Mouse (Mus musculus): ENCODE data around the gene Tle3.

The Tle3 gene

DNA sequence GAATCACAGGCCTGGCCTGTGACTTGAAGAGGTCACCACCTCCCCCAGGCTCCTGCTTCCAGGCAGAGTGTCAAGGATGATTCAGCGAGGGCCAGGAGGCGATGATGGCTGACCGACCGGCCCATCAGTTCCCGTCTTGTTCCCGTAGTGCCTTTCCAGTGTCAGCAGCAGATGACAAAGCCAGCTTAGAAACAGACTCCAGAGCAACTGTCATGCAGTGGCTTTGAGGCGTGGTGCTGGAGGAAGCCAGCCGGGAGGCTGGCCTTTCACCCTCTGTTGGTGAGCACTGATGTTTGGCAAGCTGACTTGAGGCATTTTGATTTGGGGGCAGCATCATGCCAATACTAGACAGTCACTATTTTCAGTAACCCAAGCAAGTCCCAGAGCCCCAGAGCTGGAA, 6.3 kb downstream of the Tle3 start:
- peak; percentile 96 for DNase-seq

DNA sequence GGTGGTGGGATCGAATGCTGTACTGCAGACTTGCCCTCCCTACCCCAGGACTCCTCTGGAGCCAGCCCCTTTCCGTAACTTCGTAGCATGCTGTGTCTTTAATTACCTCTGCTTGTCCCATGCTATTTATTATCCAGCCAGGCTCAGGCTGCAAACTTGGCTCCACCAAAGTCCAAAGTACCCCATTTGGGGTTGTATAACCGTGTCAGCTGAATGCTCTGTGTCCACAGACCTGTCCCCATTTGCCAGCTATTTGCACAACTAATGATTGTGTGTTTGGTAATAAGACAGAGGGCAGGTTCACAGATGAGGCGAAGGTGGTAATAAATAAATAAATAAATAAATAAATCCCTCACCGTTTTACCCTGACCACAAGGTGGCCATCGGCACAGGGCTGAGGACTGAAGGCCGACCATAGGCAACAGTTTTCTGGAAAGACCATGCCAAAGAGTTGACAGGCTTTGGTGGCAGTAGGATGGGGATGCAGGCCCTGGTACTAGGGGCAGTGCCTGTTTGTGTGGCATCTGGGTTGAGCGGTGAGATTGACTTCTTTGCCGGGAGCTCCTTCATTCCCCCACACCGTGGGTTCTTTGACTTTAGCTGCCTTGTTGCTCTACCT, 7.0 kb downstream of the Tle3 start:
- peak; percentile 76 for DNase-seq

- DNase-seq = peak; percentile 96
Measured at GRCm38 (mm10) chr9:61380258-61381062, 8.3 kb downstream of the Tle3 start.

DNA sequence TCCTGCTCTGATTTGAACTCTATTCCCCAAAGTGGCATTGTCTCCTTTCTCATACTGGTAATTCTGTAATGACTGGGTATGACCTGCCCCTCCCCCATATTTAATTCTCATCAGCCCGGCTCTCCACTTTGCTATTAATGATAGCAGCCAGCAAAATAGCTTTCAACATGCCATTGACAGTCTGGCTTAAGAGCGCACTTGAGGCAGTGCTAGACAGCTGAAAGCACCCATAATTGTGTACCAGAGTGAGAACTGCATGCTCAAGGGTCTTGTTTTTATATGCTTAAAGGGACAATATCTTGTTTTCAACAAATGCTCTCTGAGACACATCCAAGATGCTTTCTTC, 8.9 kb downstream of the Tle3 start:
- peak; percentile 92 for DNase-seq

DNA sequence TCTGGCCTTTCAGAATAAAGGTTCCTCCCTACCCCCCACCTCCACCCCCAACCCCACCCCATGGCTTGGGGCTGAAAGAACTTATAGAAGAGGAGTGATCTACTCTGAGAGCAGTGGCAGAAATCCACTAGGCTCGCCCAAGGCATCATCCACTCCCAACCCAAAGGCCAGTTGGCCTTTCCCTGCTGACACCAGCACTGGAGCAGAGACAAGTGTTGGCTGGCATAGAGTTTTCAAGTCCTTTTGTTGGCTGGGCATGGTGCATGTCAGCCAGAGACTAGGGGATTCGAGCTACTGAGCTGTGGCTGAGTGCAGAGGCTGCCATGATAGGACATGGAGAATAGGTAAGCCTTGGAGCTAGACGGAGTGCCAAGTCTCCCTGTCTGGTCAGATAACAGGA, 9.3 kb downstream of the Tle3 start:
- DNase-seq = peak; percentile 83

DNA sequence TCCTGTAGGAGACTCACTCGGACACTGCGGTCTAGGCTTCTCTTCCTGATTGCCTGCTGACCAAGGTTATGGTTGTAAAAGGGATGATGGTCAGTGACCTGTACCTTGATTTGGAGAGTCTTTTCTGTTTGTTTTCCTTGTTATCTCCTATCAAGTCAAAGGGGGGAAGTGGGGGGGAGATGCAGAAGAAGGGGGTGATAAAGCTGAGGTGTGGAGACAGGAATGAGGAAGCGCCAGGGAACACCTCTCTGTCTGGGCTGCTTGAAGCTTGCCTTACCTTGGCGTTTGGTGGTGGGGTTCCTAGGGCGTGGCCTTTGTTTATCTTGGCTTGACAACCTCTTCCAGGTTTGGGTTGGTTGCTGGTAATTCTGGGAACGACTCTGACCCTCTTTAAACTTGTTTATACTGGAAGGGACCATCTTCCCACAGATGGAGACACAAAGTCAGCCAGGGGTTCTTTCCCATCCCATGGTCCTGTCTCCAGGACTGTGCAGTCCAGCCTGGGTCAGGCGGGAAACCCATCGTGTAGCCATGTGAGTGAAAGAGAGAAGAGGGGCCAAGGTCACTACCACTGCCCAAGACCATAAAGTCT, 10.5 kb downstream of the Tle3 start:
- peak; percentile 85 for DNase-seq

- no peak for DNase-seq
Measured at GRCm38 (mm10) chr9:61384101-61384500, 11.9 kb downstream of the Tle3 start.

DNA sequence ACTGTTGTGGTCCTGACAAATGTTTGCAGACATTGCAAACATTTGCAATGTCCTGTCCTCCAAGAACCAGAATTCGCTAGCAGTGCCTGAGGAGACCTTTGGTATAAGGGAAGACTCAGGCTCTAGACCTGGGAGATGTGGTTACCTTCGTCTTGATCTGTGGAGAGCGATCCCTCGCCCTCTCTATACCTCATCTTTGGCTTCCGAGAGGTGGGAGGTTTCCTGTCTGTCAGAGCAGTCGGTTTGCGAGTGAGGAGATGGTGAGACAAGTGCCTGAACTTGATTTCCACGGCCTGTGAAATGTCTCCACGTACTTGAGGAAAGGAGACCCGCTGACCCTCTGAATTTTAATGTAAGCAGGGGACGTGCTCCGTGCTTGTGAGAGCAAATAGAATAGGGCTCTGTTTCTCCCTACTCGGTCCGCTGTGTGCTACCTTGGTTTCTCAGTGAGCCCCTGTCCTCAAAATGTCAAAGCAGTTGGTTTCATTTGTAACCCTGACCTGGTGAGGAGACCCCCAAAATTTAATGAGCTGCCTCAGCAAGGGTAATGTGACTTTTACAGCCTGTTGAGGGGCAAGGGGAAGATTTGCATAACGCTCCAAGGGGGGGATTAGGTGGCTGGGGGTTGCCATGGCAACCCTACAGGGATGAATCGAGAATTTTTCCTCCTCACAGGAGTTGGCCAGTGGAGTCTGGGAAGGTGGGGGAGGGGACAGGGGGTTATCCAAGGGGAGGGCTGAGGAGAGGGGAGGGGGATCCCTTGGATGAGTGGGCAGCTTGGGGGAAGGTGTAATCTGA, 12.7 kb downstream of the Tle3 start:
- no peak for DNase-seq

DNA sequence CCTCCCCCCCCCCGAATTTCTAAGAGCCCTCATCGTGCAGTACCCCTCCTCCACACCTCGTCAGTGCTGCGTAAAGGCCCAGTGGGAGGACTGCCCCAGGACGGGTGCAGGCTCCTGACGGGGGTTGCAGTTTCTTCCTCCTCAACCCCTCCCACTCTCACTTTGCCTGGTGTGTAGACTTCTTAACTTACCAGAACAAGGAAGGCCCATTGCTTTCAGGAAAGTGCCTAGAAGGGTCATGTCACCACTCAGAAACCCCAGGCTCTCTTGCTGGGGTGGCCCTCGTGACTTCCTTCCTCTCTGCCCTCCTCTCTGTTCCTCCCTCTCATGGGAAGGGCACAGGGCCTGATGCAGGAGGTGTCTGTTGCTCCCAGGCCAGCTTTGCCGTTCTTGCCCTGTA, 13.6 kb downstream of the Tle3 start:
- peak; percentile 98 for DNase-seq

GRCm38 (mm10) chr9:61386314-61386713, 14.1 kb downstream of the Tle3 start:
- no peak for DNase-seq

DNA sequence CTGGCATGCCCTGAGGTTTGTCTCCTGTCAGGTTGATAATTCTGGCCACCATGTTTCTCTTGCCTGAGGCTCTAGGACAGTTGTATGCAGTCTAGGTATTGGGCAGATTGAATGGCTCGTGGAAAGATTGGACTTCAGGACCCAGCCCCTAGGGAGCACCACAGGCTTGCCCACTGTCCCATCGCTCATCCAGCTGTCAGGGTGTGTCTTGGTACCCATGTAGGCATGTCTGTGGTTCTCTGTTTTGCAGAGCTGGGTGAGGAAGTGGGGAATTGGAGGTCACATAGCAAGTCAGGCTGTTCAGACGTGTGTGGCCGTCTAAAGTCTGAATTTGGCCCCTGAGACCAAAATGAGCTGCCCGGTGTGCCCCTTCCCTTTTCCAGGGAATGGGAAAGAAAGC, 15.6 kb downstream of the Tle3 start:
- DNase-seq = peak; percentile 95

- no peak for DNase-seq
Measured at GRCm38 (mm10) chr9:61388214-61388613, 16.0 kb downstream of the Tle3 start.

DNA sequence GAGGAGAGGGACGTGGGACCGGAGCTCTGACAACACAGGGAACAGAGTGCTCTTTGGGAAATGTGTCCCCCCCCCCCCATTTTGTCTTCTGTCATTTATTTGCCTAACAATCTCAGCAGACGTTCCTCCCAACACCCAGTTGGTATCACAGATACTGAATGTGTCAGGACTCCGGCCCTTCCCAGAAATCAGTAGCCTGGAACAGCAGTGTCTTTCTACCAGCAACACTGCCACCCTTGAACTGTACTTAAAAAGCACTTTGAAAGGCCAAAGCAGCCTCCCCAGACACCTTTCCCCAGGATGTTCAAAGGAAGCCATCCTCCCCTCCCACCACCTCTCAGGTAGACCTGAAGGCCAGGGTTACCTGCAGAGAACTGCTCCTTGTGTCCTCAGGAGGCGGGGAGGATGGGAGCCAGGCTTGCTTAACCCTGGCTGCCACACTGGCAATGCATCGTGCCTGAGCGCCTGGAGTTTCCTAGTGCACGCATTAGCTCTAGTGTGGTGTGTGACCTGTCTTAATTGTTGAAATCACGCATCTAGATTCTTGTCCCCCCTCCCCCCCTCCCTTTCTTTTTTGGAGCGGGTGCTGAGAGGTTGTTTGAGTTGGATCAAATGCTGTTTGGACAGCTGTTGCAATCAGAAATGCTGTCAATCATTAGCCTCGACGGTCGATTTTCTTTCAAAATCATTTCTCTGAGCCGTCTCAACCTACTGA, 16.7 kb downstream of the Tle3 start:
- DNase-seq = no peak

DNA sequence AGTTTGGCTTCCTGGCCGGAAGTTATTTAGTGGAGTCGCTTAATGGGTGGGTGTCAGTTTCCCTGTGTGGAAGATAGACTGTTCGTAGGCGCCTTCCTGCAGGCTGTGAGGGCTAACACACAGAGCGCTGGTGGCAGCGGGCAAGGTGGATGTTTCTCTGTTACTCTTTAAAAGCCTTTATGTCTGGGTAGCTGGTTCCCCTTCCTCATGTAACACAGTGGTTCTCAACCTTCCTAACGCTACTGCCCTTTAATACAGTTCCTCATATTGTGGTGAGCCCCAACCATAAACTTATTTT, 17.2 kb downstream of the Tle3 start:
- DNase-seq = peak; percentile 90

DNA sequence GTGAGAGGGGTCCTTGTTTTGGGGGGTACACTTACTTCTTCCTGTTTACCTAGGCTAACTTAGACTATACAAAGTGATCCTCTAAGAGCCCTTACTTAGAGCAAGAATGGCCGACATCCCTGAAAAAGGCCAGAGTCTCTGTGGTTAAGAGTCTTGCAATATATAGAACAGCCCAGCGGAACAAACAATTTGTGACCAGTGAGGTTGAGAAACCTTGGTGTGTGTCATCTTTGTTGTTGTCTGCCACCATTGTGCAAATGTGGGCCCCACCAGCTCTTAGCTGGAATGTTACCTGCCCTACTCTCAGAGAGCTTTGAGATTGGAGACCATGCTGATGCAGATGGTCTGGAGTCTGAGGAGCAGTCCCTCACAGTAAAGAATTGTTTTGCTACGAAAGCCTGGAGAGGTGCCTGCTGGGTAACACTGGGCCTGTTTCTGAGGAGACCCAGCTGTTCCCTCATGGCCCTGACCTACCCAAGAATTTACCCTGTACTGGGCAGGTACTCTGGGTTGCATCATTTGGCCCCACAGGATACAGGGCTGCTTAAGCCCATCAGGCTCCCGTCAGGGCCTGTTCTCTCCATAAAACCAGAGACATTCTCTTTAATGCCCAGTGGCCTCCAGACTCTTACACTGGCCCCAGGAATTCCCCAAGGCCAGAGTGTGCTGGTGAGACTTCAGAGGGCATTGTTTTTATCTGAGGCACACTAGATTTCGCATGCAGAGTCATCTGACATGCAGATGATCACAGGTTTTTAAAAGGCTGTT, 19.6 kb downstream of the Tle3 start:
- DNase-seq = peak; percentile 93

DNA sequence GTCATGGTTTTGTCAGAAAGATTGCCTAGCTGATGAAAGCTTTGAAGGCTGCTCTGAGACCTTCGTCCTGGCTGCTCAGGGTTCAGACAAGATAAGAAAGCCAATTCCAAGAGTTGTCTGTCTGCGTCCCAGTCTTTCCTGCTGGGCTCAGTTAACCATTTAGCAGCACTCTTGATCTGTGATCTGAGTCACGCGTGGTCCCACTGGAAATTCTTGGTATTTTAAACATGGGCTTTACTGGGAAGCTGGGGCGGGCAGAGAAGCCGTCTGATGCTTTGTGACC, 20.1 kb downstream of the Tle3 start:
- no peak for DNase-seq

DNA sequence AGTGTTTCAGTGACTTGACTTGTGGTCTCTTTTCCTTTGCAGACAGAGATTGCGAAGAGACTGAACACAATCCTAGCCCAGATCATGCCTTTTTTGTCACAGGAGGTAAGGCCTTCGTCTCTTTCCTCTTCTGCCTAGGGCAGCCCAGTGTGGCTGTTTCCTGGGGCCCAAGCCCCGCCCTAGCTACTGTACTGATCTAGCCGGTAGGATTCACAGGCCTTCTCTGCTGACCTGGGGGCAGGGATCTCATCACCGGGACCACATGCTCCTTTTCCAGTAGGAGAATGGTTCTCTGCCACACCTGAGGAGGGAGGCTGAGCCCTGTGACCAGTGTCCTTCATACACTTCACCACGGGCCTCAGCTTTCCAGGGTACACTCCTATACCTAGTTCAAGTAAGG, 21.0 kb downstream of the Tle3 start:
- peak; percentile 91 for DNase-seq

DNA sequence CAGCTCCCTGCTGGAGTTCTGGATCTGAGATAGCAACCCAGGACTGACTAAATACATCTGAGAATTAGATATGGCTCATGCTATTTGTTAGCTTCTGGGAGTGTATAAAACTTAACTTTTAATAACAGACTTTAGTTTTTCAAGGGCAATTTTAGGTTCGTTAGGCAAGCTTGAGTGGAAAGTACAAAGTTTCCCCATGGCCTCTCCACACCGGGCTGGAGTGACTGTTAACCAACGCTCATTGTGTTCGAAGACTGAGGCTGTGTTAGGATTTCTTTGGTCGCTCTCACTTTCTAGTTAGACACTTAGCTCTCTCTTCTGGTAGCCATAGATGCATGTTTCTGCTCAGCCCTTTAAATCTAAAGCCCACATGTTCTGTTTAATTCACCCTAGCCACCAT, 21.7 kb downstream of the Tle3 start:
- no peak for DNase-seq

GRCm38 (mm10) chr9:61395071-61395470, 22.9 kb downstream of the Tle3 start:
- no peak for DNase-seq

GRCm38 (mm10) chr9:61396474-61396873, 24.3 kb downstream of the Tle3 start:
- no peak for DNase-seq

DNA sequence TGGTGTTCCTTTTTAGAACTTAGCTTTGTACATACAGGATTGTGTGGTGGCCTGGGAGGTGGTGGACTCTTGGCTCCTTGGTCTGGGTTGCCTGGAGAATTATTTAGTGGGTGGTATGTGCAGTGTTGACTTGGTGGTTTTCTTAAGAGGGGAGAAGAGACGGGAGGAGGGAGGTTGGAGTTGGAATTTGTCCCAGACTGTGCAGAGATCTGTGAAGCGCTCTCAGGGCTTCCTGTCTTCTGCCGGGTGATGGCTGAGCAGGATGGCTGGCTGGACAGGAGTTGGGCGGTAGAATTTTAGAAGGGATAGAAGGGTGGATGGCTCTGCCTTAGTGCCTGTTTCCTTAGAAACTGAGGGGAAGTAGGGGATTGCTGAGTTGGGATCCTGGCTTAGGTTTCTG, 25.0 kb downstream of the Tle3 start:
- DNase-seq = no peak

DNA sequence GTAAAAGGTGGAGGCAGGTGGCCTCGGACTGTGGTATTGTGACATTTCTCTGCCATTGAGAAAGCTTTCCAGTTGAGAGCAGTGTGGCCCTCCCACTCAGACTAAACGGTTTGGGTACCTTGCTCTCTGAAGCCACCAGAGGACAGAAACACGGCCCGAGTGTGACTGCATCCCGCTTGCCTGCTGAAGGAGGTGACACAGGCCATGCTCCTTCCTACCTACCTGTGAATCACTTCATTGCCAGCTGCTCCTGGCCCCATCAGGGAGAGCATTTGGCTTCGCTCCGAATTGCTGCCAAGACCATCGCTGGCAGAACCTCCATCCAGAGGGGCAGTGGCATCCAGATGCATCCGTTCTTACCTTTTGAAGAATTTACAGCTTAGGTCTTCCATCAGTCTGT, 26.0 kb downstream of the Tle3 start:
- DNase-seq = peak; percentile 90

- DNase-seq = no peak
Measured at GRCm38 (mm10) chr9:61400132-61400531, 28.0 kb downstream of the Tle3 start.
